Mouse (Mus musculus) CH12.LX (cell line): ENCODE data around the gene Gfi1b. TPM values are rescaled to one million over a fixed set of nuclear protein-coding genes. Genes with fewer than 3 reads are reported as not detected.

Experiments used
- DNase-seq: peaks from one replicate; pipeline ENCODE4 v3.0.0-alpha.2; 2013; ENCODE audit errors: extremely low read depth
- H3K27ac ChIP-seq: 2 replicates; pipeline ENCODE4 v1.5.1; 2012; ENCODE audit warnings: low read depth, mild to moderate bottlenecking, control low read depth, moderate library complexity; ENCODE audit not compliant: insufficient read depth
- H3K27me3 ChIP-seq: replicated peaks from 2 replicates; pipeline ENCODE3; 2012; ENCODE audit warnings: inconsistent platforms
- H3K36me3 ChIP-seq, 2 experiments: replicated peaks in 1 of 2; 2 replicates each; pipeline versions ENCODE3 to v1.6.1; 2012; ENCODE audit warnings: inconsistent platforms in 1 of 2, low read length in 1 of 2, mild to moderate bottlenecking in 1 of 2, mixed read lengths in 1 of 2, moderate library complexity in 1 of 2; ENCODE audit not compliant: control insufficient read depth in 1 of 2, insufficient read depth in 1 of 2
- H3K4me1 ChIP-seq, 2 experiments: 2 replicates each; pipeline ENCODE4 v1.6.1; 2012; ENCODE audit warnings: inconsistent platforms in 1 of 2, moderate library complexity in 1 of 2; ENCODE audit not compliant: insufficient read depth in 2 of 2, control insufficient read depth in 1 of 2
- H3K4me2 ChIP-seq: 2 replicates; pipeline ENCODE4 v1.6.1; 2012; ENCODE audit warnings: low read depth, mild to moderate bottlenecking, control low read depth; ENCODE audit not compliant: poor library complexity, insufficient read depth, severe bottlenecking
- H3K4me3 ChIP-seq, 3 experiments: fragments of 150-350 bp in 1 of 3; sonication (generic) in 1 of 3; replicated peaks in 1 of 3; 2 replicates each; pipeline versions ENCODE3 to v1.5.1; 2011 to 2012; ENCODE audit warnings: low read depth in 2 of 3, low read length in 2 of 3, mild to moderate bottlenecking in 2 of 3, moderate library complexity in 2 of 3, control low read depth in 1 of 3, improper control_type of control experiment in 1 of 3, inconsistent platforms in 1 of 3, mixed read lengths in 1 of 3; ENCODE audit not compliant: poor library complexity in 1 of 3
- H3K79me2 ChIP-seq: replicated peaks from 2 replicates; pipeline ENCODE4 v1.6.1; 2012; ENCODE audit warnings: mild to moderate bottlenecking, moderate library complexity; ENCODE audit not compliant: control insufficient read depth, poor library complexity, insufficient read depth, severe bottlenecking; ENCODE audit errors: extremely low read depth
- H3K9ac ChIP-seq: 2 replicates; pipeline ENCODE4 v1.6.1; 2012; ENCODE audit warnings: low read depth, mild to moderate bottlenecking, control low read depth, moderate library complexity; ENCODE audit not compliant: insufficient read depth
- H3K9me3 ChIP-seq: replicated peaks from 2 replicates; pipeline ENCODE3; 2012; ENCODE audit warnings: low read length, inconsistent platforms, mixed read lengths
- BHLHE40 ChIP-seq: IDR thresholded peaks from 2 replicates; pipeline ENCODE4 v1.6.1; 2011; ENCODE audit warnings: mild to moderate bottlenecking, low read depth, low read length, improper control_type of control experiment
- CHD1 ChIP-seq: IDR thresholded peaks from 2 replicates; pipeline ENCODE4 v1.6.1; 2012; ENCODE audit warnings: low read depth, low read length, improper control_type of control experiment, inconsistent platforms
- CHD2 ChIP-seq: IDR thresholded peaks from 2 replicates; pipeline ENCODE4 v1.6.1; 2011; ENCODE audit warnings: low read length, improper control_type of control experiment
- CTCF ChIP-seq, 2 experiments: IDR thresholded peaks in 1 of 2; conservative IDR thresholded peaks in 1 of 2; 2 replicates each; pipeline ENCODE4 v1.5.1; 2011 to 2012; ENCODE audit warnings: low read depth in 2 of 2, low read length in 2 of 2, improper control_type of control experiment in 1 of 2, inconsistent platforms in 1 of 2, mild to moderate bottlenecking in 1 of 2, moderate library complexity in 1 of 2
- E2F4 ChIP-seq: IDR thresholded peaks from 2 replicates; pipeline ENCODE4 v1.6.1; 2011; ENCODE audit warnings: low read depth, low read length, improper control_type of control experiment; ENCODE audit not compliant: insufficient replicate concordance
- ETS1 ChIP-seq: conservative IDR thresholded peaks from 2 replicates; pipeline ENCODE4 v1.6.1; 2012; ENCODE audit warnings: low read depth, mild to moderate bottlenecking, inconsistent platforms, low read length, improper control_type of control experiment, moderate library complexity
- IRF4 ChIP-seq: IDR thresholded peaks from 2 replicates; pipeline ENCODE4 v1.6.1; 2014; ENCODE audit warnings: low read depth, mild to moderate bottlenecking, inconsistent platforms, low read length, improper control_type of control experiment
- JUND ChIP-seq: conservative IDR thresholded peaks from 2 replicates; pipeline ENCODE4 v1.6.1; 2011; ENCODE audit warnings: low read depth, low read length, improper control_type of control experiment
- KAT2A ChIP-seq: IDR thresholded peaks from 2 replicates; pipeline ENCODE4 v1.6.1; 2012; ENCODE audit warnings: low read length, improper control_type of control experiment, inconsistent platforms; ENCODE audit not compliant: insufficient replicate concordance
- MAFK ChIP-seq: IDR thresholded peaks from 2 replicates; pipeline ENCODE4 v1.6.1; 2011; ENCODE audit warnings: low read length, improper control_type of control experiment; ENCODE audit not compliant: insufficient replicate concordance
- MAZ ChIP-seq: IDR thresholded peaks from 2 replicates; pipeline ENCODE4 v1.6.1; 2012; ENCODE audit warnings: low read depth, mild to moderate bottlenecking, inconsistent platforms, low read length, improper control_type of control experiment, moderate library complexity
- MEF2A ChIP-seq: IDR thresholded peaks from 2 replicates; pipeline ENCODE4 v1.6.1; 2014; ENCODE audit warnings: low read depth, mild to moderate bottlenecking, inconsistent platforms, low read length, improper control_type of control experiment, borderline replicate concordance
- MXI1 ChIP-seq: IDR thresholded peaks from 2 replicates; pipeline ENCODE4 v1.6.1; 2011; ENCODE audit warnings: mild to moderate bottlenecking, low read depth, low read length, improper control_type of control experiment
- MYC ChIP-seq: IDR thresholded peaks from 2 replicates; pipeline ENCODE4 v1.6.1; 2011; ENCODE audit warnings: low read depth, mild to moderate bottlenecking, improper control_type of control experiment, low read length
- NELFE ChIP-seq: IDR thresholded peaks from 2 replicates; pipeline ENCODE4 v1.6.1; 2011; ENCODE audit warnings: low read depth, low read length, improper control_type of control experiment
- NRF1 ChIP-seq: IDR thresholded peaks from 2 replicates; pipeline ENCODE4 v1.6.1; 2014; ENCODE audit warnings: low read depth, mild to moderate bottlenecking, inconsistent platforms, low read length, improper control_type of control experiment, moderate library complexity
- POLR2A ChIP-seq: IDR thresholded peaks from 2 replicates; pipeline ENCODE4 v1.6.1; 2011; ENCODE audit warnings: low read depth, mild to moderate bottlenecking, improper control_type of control experiment, low read length
- RAD21 ChIP-seq: IDR thresholded peaks from 2 replicates; pipeline ENCODE4 v1.6.1; 2011; ENCODE audit warnings: low read depth, mild to moderate bottlenecking, low read length, improper control_type of control experiment, moderate library complexity
- RCOR1 ChIP-seq: conservative IDR thresholded peaks from 2 replicates; pipeline ENCODE4 v1.6.1; 2012; ENCODE audit warnings: low read depth, mild to moderate bottlenecking, inconsistent platforms, low read length, improper control_type of control experiment
- TCF12 ChIP-seq: IDR thresholded peaks from 2 replicates; pipeline ENCODE4 v1.6.1; 2014; ENCODE audit warnings: low read depth, mild to moderate bottlenecking, inconsistent platforms, low read length, improper control_type of control experiment
- USF1 ChIP-seq: IDR thresholded peaks from 2 replicates; pipeline ENCODE4 v1.6.1; 2014; ENCODE audit warnings: low read depth, mild to moderate bottlenecking, inconsistent platforms, low read length, improper control_type of control experiment
- USF2 ChIP-seq: conservative IDR thresholded peaks from 2 replicates; pipeline ENCODE4 v1.6.1; 2011; ENCODE audit warnings: low read depth, low read length, improper control_type of control experiment
- ZC3H11A ChIP-seq: IDR thresholded peaks from 2 replicates; pipeline ENCODE4 v1.6.1; 2012; ENCODE audit warnings: low read depth, mild to moderate bottlenecking, inconsistent platforms, low read length, improper control_type of control experiment
- ZMIZ1 ChIP-seq: IDR thresholded peaks from 2 replicates; pipeline ENCODE4 v1.6.1; 2012; ENCODE audit warnings: low read depth, mild to moderate bottlenecking, inconsistent platforms, low read length, improper control_type of control experiment
- dilution Hi-C: fragments of 300-500 bp; cut with MboI; formaldehyde crosslinking; loops from 2 replicates; pipeline ENCODE4 v1.14.3; 2020; ENCODE audit warnings: low sequenced_read_pairs; ENCODE audit not compliant: extremely low pct_unique_long_range_greater_than_20kb, extremely low pct_ligation_motif_present
- in situ Hi-C: fragments of 300-500 bp; cut with MboI; formaldehyde crosslinking; loops from 3 replicates; pipeline ENCODE4 v1.14.3; 2019; ENCODE audit warnings: low sequenced_read_pairs, low pct_ligation_motif_present, low pct_unique_long_range_greater_than_20kb, mixed read lengths
- polyA plus RNA-seq: library from polyadenylated mRNA; unstranded; fragments of >175 nt; gene quantifications from 2 replicates; pipeline ENCODE4 v1.2.1, GENCODE M21; 2012; ENCODE audit warnings: low read depth; ENCODE audit not compliant: insufficient read length
- total RNA-seq, 2 experiments: library from RNA; depleted of rRNA; stranded (reverse); fragments of 300-350 nt in 1 of 2; fragments of >200 nt in 1 of 2; gene quantifications; 2 replicates each; pipeline ENCODE4 v1.2.3; 2012 to 2014

The Gfi1b gene
- total and polyA plus RNA-seq, 3 experiments: 0.19 to 0.87 TPM; not detected in 1

DNA sequence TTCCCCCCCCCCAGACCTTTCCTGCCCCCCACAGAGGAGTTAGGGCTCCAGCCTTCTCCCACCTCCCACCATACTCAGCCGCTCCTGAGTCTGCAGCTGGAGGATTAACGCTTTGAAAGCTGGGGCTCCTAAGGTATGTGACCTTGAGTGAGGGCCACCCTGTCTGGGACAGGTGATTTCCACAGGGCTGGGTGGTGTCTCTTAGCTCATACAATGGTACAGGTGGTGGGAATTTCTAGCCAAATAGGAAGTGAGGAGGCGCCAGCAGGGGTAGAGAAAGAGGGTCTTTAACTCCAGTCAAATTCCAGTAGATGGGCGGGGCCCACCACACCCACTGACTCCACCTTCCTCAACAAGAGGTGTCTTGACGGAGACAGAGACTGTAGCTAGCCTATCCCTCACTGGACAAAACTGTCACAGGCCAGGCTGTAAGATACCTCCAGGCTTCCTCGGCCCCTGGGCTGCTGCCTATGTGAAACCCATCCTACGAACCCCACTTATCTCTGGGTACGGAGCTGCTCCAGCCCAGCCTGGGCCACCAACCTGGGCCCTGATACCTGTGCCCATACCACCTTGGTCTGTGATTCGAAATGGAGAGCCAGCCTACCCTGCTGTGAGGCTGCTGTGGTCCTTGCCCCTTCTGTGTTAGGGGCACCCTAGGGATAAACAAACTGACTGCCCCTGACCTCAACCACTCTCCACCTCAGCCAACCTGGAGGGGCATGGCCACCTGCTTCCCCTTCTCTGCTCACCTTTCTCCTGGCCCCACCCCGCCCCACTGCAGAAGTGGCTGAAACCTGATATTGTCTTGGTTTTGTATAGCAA is 14.2 kb downstream of the Gfi1b start:
- H3K36me3 ChIP-seq: no peaks in the 10 kb centered on the region
- peaks cover 0 to 11% of the 10 kb centered on the region in 2 experiments; a peak in 3 of 4 replicates for H3K4me1 ChIP-seq
- H3K27ac ChIP-seq: no peak overlapping the region
- H3K9me3 ChIP-seq: no peaks in the 10 kb centered on the region
- TF ChIP-seq POLR2A (no peak), JUND (no peak), BHLHE40 (no peak), E2F4 (no peak), RCOR1 (no peak), NELFE (no peak), MYC (no peak), CHD1 (no peak), CTCF (conservative IDR thresholded peaks at IDR 0.05 in 1 of 2, IDR thresholded peaks at IDR 0.05 in 1 of 2; ENCODE audit: low read depth in 2 of 2, low read length in 2 of 2) (no peak), RAD21 (no peak), NRF1 (no peak), ZMIZ1 (no peak), MAFK (no peak), MEF2A (no peak), CHD2 (no peak), IRF4 (no peak), MAZ (no peak), USF2 (no peak), TCF12 (no peak)
- DNase-seq: no peak
- H3K27me3 ChIP-seq: peaks cover 15% of the 10 kb centered on the region
- in situ Hi-C loops: no loop called here
- dilution Hi-C loops: no loop called here
- no peak overlapping the region for H3K4me3 ChIP-seq
- H3K9ac ChIP-seq: no peak overlapping the region
- H3K79me2 ChIP-seq: no peaks in the 10 kb centered on the region
- H3K4me2 ChIP-seq: no peak overlapping the region

DNA sequence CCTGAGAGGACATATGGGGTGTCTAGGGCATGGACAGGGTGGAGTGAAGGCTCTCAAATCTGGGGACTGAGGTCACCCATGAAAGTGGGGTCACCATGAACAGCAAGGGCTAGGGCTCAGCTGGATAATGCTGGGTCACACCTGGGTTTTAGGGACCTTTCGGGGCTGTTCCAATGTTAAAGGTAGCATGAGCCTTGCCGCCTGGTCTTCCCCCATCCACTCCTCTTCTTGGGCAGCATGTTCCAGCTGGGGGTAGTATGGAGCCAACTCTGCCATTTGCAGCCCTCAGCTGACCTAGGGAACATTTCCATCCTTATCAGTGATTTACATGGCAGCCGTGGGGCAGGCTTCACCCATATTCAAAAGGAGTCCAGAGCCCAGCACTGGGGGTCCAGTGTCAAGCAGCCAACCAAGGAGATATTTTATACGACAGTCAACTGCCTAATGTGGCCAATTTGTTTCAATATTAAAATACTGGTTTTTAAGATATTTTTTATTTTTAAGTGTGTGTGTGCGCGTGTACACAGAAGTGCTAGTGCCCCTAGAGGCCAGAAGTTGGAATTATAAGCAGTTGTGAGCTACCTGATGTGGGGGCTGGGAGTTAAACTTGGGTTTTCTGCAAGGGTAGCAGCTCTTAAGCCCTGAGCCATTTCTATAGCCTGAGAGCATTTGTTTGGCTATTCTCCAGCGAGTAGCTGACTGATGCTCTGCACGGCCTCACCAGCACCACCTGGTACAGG is 15.0 kb downstream of the Gfi1b start:
- Histone ChIP-seq H3K79me2 (no peaks in the 10 kb centered on the region), H3K27me3 (peaks cover 15% of the 10 kb centered on the region), H3K27ac (no peak overlapping the region), H3K9me3 (no peaks in the 10 kb centered on the region), H3K36me3 (no peaks in the 10 kb centered on the region), H3K4me1 (peaks cover 0 to 11% of the 10 kb centered on the region in 2 experiments; a peak in 3 of 4 replicates), H3K4me2 (no peak overlapping the region), H3K9ac (no peak overlapping the region), H3K4me3 (no peak overlapping the region)
- TF ChIP-seq MXI1 (no peak), CTCF (conservative IDR thresholded peaks at IDR 0.05 in 1 of 2, IDR thresholded peaks at IDR 0.05 in 1 of 2; ENCODE audit: low read depth in 2 of 2, low read length in 2 of 2) (peak; percentile 42 to 62), JUND (no peak), CHD2 (0 out of 2 replicates have a peak, but pooled peaks have one; percentile 43), ZC3H11A (no peak), USF2 (no peak), RAD21 (no peak), ETS1 (no peak), USF1 (no peak), KAT2A (no peak)
- dilution Hi-C loops (no loop called here), in situ Hi-C loops (no loop called here)
- DNase-seq: no peak
